Mouse (Mus musculus): Measurements from ENCODE around the gene Mylk. TPM values are rescaled to one million over a fixed set of nuclear protein-coding genes. Genes with fewer than 3 reads are reported as not detected.
A peak's percentile ranks its signal among the peaks of the same experiment; 100 is the strongest.

Mylk gene
- polyA plus RNA-seq, 2 experiments from 2014 or later, result 0.30 TPM; not detected in 1

DNA sequence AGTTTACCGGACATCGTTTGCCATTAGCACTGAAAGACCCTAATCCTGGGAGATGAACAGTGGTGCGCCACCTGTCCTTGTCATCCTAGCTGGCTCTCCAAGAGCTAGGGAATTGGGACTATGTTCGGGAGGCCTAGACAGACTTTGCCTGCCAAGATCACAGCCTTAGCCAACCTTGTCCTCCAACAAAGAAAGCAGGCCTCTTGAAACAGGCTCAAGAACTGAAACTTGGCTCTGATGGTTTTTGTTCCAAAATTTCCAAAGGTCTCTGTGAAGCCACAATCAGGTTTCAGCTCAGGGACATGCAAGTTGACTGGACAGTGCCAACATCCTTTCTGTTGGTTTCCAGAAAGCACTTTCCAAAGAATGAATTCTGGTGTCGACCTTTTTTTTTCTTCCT lies 247.8 kb downstream of the Mylk start:
- no peak for ATAC-seq

DNA sequence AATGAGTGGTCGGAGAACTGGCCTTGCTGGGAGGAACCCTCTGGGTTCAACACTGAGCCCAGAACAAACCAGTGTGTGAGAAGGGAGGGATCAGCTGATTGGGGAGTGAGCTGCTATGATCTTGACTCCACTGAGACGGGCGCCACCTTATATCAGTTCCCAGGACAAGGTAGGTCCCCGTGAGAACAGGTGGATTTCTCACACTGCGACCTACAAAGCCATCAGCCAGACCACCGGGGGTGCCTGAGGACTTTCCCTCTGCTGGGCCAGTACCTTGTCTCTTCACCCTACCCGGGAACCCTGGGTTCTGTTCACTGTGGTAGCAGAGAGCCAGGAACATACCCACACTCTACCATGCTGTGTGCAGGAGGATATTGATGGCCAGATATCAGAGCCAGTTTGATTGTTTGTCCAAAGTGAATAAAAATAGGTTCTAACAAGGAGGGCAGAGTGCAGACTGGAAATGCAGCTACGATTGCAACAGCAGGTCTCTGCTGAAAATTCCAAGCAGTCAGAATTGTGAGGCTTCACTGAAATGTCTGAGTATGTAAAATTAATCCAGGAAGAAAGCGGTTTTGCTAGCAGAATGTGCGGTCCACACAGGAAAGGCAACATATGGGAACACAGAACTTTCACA lies 248.8 kb downstream of the Mylk start:
- no peak for ATAC-seq

DNA sequence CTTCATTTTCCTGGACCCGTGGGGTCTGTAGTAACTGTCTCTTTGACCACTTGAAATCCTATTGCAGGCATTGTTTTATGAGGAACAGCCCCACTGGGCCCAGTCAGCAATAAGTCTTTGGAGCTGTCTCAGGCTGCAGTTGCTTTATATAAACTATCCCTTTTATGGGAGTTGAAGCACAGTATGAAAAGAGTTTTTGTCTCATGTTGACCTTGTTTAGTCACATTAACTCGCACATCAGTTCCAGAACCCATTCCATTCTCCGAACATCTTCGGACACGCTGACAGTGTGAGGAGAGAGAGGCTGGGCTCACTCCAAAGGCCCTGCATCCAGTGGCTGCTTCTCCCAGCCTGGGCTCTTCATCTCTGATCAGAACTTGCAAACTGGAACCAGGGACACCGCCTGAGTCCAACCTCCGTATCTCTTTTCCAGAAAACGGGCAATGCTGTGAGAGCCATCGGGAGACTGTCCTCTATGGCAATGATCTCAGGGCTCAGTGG lies 249.7 kb downstream of the Mylk start:
- ATAC-seq, result no peak

DNA sequence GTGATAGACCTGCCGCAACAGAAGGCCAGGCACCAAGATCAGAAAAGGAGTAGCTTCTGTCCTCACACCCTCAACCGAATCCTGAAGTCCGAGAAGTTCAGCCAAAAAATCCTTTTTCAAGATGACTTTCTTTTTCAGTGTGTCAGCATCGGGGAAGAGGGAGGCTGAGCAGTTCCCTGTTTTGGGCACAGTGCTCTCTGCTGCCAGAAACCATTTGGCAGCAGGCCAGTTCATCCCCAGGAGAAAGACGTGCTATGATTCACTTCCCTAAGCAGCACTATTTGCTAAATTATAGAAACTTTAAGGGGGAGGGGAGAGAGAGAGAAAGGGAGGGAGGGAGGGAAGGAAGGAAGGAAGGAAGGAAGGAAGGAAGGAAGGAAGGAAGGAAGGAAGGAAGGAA lies 251.1 kb downstream of the Mylk start:
- ATAC-seq, result no peak

DNA sequence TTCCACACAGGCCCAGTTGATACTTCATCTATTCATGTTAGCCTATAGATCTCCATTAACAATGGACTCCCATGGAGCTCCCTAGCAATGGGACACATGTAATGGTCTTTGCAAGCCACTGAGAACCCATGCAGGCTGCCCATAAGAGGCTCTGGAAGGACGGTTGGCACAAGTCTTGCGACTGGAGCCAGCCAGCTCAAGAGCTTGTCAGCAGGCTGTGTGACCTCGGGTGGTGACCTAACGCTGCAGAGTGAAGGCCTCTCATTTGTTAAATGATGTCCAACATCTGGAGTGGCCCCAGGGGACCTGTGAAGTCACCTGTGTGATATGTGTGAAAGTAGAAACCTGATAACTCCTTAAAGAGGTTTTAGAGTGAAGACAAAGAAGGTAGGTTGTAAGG lies 252.0 kb downstream of the Mylk start:
- no peak for ATAC-seq

DNA sequence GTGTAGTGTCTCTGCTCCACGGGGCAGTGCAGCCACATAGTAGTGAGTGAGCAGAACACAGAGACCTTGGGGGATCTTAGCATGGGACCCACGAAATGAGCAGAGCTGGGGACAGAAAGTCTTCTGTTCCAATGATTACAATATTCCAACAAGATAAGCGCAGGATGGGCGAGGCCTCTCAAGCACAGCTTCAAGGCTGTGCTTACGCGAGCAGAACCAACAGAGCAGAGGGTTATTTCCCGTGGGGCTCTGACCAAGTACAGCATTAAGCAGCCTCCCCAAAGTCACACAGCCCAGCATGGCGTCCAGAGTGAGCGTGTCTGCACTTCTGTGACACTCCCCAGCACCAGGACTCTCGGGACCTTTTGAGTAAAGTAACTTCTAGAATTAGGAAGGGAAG lies 252.6 kb downstream of the Mylk start:
- ATAC-seq, result no peak

DNA sequence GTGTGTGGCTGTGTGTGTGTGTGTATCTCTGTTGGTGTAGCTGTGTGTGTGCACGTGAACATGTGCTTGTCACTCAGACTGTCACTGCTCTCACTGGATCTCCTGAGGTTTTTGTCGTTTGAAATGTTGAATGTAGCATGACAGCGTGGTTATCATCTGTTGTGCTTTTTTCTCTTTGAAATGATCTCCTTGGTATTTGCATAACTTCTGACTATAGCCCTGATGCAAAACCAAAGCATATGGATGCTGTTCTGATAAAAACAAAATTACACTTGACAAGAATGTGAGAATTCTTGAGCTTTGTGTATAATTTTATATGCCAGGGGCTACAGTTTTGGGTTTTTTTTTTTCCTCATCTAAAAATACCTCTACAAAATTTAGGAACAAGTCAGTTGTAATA lies 254.0 kb downstream of the Mylk start:
- no peak for ATAC-seq

DNA sequence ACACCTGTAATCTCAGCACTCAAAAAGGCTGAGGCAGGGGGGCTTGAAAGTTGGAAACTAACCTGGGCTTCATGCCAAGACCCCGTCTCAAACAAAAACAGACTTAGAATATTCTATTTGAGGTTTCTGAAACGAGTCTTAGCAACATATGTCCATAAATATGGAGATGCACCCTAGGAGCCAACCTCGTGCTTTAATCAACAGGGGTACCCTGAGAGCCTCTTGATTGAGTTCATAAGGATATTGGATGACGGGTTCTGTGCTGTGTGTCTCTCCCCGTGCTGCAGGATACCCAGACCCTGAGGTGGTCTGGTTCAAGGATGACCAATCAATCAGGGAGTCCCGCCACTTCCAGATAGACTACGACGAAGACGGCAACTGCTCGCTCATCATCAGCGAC lies 255.0 kb downstream of the Mylk start:
- no peak for ATAC-seq

DNA sequence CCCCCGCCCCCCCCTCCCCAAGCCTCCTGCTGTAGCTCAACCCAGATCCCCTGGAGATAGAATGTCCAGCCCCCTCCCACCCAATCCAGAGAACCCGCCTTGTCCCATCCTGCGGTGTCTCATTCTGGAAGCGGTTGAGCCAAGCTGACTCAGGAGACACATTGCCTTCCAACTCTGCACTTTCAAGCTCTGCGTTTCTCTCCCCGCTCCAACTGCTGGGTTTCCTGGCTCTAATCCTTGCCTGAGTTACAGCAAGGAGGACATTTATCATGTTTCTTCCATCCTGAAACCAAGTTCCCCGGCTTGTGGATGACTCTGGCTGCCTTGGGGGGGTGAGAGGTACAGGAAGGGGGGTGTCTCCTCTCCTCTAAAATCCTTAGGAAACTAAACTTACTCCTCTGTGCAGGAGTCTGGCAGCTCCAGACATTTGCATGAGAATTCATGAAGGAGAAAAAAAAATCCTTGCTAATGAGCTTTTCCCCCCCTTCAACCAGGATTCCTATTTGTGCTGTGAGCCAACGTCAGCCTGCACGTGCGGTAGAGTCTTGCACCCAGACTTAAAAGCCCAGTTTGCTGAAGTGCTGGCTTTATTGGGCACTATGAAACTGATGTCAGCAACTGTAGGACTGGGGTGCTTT lies 256.0 kb downstream of the Mylk start:
- ATAC-seq, result no peak

DNA sequence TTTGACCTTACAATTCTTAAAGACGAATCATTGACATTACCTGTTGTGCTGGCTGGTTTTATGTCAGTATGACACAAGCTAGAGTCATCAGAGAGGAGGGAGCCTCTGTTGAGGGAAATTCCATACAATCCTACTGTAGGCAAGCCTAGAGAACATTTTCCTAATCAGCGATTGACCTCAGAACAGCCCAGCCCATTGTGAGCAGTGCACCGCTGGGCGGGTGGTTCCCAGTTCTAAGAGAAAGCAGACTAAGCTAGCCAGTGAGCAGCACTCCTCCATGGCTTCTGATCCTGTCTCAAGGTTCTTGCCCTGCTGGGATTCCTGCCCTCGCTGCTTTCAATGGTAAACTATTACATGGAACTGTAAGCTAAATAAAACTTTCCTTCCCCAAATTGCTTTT lies 259.3 kb downstream of the Mylk start:
- ATAC-seq, result no peak

DNA sequence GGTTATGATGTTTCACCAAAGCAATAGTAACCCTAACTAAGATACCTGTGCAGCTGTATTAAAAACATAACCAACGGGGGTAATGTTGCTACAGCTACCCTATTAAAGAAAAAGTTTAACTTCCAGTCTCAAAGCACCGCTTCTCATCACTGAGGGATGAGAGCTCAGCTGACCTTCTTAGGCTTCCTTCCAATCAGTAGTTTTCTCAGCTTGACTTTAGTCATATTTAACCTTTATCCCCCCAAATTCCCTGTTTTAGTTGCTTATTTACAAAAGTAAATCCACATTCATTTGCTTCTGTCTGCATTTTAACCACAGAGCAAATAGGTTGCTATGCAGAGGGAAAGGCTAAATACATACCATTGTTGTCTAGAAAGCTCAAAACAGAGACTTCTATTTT lies 259.7 kb downstream of the Mylk start:
- no peak for ATAC-seq

DNA sequence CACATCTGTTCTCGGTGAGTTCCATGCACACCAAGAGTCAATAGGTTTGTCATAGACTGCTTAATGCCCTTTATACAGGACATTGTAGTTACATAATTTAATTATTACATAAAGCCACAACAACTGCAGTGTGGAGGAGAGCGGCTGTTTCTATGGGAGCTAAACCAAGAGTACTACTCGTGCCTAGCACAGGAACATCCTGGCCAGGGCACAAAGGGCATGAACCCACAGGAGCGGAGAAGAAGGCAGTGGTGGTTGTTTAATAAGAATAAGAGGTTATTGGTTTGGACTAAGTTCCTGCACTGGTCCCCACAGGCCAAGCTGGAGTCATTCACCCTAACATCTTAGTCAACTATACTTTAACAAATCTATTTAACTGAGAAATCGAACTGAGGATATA lies 261.2 kb downstream of the Mylk start:
- ATAC-seq, result no peak

DNA sequence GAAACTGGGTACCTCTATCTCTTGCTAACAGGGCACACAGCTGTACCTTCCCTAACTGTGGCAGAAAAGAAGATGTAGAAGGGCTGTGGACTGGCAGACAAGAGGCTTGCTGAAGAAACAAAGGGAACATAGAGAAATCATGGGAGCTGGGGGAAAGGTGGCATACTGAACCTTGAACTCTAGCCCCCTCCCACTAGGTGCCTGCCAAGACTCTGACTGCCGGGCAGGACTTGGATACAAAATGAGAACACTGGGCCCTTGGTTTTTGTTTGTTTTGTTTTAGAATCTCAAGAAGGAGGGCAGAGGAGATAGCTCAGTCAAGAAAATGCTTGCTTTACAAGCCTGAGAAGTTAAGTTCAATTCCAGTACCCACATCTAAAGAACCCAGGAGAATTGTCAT lies 262.4 kb downstream of the Mylk start:
- no peak for ATAC-seq

DNA sequence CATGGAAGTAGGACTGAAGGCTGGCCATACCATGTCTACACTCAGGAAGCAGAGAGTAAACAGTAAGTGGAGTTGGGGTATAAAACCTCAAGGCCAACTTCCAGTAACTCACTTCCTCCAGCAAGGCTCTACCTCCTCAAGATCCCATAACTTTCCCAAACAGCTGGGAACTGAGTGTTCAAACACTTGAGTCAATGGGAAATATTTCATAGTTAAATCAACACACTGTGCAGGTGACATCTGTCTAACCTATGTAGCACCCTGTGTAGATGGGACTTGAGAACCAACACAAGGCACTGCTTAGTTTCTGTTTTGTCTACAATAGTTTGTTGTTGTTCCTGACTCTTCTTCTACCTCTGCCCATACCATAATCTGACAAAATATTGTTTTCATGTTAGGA lies 263.4 kb downstream of the Mylk start:
- ATAC-seq, result no peak

DNA sequence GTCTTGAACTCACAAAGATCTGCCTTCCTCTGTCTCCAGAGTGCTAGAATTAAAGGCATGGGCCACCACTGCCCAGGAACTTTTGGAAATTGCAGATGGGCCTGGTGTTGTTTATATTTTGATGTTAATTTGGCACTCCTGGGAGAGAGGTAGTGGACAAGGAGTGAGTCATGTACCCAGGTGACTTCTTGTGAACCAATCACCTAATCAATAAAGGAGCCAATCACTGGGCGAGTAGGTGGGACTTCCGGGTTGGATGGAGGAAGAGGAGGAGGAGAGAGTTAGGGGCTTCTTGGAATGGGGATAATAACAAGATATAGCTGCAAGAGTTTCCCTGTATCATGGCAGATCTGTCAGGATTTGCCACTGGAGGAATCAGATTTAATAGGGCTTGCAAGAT lies 268.5 kb downstream of the Mylk start:
- no peak for ATAC-seq

DNA sequence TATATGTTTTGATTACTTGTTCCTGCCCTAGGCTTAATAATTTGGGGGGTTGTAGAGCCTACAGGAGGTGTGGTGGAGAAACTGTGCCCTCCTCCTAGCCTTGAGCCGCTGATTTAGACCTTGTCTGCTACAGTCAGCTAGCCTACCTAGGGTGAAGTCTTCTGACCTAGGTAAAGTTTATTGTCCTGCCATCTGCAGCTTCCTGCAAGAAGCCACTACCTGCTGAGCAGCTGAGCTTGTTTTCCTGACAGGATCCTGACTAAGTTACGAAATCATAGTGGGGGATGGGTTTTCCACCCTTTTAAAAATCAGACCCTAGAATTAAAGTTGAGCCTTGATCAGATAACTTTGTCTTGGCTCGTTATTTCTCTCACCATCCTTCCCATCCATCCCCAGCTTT lies 271.5 kb downstream of the Mylk start:
- no peak for ATAC-seq

DNA sequence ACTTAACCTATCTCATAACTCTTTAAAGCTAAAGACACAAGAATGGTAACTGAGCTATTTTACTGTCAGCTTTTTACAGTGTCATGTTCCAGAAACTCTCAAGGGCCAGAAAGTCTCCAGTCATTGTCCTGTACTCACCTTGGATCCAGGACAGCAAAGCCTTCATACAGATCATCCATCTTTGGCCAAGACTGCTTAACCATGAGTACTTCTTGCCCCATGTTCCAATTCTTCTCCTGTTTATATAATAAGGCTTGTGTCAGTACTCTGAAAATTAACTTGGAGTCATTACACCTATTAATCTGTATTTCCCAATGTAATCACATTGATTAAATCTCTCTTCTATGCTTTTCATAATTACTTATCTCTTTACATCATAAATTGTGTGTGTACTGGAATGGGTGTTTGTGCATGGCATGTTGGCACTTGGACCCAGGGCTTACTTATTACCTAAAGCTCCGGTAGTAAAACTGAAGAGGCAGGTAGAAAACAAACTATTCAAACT lies 273.5 kb downstream of the Mylk start:
- ATAC-seq, result no peak

DNA sequence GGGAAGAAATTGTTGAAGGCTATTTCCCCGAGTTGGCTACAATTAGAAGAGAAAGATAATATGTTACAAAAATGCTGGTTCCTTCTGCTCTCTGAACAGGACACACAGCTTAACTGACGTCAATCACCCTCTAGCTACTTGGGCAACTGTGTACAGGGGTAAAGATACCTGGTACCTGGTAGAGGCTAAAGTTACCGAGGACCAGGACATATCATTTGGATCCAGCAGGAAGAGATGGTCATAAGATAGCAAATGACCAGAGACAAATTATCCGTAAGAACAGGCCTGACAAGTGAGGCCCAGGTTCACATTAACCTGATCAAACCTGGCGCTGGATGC lies 276.9 kb downstream of the Mylk start:
- no peak for ATAC-seq

DNA sequence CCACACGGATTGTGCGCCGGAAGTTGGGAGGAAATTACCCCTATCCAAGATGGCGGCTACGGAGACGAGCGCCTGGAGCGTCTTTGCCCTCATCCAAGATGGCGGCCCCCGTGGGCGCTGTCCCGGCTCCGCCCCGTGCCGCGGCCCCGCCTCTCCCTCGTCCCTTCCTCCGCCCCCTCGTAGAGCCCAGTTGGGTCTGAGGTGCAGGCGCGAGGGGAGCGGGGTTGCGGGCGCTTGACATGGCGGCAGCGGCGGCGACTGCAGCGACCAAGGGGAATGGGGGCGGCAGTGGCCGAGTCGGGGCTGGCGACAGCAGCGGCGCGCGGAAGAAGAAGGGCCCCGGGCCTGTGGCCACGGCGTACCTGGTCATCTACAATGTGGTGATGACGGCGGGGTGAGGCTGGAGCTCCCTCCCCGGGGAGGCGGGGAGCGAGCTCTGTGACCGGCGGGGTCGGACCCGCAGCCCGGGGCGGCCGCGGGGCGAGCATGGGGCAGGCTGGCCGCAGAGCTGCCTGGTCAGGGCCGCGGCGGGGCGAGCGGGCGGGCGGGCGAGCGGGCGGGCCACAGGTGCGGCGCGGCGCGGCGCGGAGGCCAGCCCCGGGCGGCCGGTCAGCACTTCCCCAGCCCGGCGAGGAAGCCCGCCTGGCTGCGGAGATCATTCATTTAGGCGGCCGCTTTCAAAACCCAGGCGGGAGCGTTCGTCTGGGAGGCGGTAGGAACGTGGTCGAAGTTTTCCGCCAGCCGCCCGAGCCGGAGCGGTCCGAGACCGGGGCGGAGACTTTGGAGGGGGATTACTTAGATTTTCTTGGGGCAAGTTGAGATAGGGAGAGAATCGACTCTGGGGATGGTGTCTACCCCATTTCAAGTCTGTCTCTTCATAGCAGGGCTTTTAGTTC lies 277.5 kb downstream of the Mylk start, which contains the start of gene Hacd2:
Hacd2 (plus strand) TSS at position 187 of the 896 bp plus-strand sequence.
- peak; percentile 93 for ATAC-seq

DNA sequence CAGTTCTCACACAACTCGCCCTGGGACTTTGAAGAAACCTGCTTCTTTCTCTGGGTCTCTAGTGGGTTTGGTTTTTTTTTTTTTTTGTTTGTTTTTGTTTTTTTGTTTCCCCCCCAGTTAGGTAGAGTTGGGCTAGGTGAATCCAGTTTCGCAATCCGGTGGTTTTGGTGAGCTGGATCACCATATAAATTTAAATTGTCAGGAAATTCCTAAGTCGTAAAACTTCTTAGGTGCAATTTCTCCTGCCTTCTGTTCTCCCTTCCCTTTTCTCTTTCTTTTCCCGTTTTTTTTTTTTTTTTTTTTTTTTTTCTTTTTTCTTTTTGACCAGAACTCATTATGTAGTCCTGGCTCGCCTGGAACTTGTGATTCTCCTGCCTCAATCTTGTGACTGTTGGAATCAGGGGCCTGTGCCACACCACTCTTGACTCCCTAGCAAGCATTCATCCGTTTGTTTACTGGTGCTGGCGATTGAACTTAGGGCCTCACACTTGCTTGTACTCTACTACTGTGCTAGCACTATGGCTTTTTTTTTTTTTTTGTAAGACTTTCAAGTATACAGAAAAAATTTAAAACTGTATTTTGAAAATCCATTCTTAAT lies 278.2 kb downstream of the Mylk start:
- ATAC-seq, result peak; percentile 7

DNA sequence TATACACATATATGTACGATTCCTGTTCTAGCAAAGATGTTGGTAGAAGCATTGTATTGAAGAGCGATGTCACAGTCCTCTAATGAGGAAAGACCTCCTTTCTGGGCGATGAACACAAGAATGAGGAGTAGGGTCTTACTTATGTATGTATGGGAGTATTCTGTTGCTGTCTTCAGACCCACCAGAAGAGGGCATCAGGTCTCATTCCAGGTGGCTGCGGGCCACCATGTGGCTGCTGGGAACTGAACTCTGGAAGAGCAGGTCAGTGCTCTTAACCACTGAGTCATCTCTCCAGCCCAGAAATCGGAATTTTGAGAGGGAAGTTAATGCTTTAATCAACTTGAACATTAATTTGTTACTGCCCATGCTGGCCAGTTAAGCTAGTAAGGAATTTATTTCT lies 279.3 kb downstream of the Mylk start:
- ATAC-seq, result no peak

DNA sequence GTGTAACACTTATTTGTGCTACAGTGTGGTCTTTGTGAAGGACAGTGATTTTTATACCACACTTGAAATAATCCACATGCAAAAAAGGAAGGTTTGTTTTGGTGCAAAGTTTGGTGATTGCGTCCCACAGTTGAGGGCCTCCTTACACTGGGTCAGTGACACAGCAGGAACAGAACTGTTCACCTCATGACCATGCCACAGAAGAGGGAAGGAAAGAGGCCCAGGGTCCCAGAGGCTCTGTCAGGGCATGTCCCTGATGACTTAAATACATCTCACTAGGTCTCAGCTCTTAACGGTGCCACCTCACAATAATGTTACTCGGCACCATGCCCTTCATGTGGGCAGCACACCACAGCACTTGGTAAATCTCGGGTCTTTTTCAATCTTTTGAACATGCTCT lies 280.3 kb downstream of the Mylk start:
- no peak for ATAC-seq

DNA sequence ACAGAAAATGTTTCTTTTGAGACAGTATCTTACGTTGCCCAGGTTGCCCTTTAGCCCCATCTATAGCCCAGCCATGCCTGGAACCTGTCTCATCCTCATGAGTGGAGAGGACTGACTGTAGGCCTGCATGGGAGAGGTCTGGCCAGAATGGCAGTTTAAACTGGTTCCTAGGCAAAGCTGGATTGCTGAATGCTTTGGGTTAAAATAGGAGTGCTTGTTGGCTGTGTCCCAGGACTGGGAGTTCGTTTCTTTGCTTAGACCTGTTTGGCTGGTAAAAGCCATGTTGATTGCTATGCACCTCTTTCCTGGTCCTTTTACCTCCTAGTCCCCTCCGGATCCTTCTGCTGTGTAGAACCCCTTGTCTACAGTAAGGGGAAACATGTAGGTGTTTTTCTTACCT lies 288.2 kb downstream of the Mylk start:
- ATAC-seq, result no peak

All from activated CD4-positive, CD25-positive, alpha-beta regulatory T cell, adult 4 months (primary cell).